Mouse (Mus musculus) adrenal gland, adult 8-10 months (tissue): ENCODE measurements around the gene Zscan4c. TPM values are rescaled to one million over a fixed set of nuclear protein-coding genes. Genes with fewer than 3 reads are reported as not detected.
"Not testable (repeated sequence)": the region's sequence is repeated elsewhere in the genome, so short reads cannot be mapped to it uniquely, and the experiment has no call there.

ENCODE experiments used
- DNase-seq: peaks from one replicate; pipeline ENCODE4 v3.0.0; 2022
- microRNA-seq, 2 experiments: library from miRNA; unstranded; fragments of <30 nt; microRNA quantifications; one replicate each; pipeline ENCODE4 v1.2.0; 2022
- total RNA-seq, 4 experiments: library from RNA; stranded (reverse); gene quantifications; 2 replicates each; pipeline ENCODE4 v1.2.4; 2022

The Zscan4c gene
- not detected for total RNA-seq

- DNase-seq, result not testable (repeated sequence)
Measured at GRCm38 (mm10) chr7:11005445-11005844, at the start of gene Zscan4c. TSS of gene Zscan4c (plus strand) at chr7:11005745.

Small RNA genes within 50 kb of the gene (microRNA-seq; reads per million reads assigned to microRNA genes)
- 0 reads per million in 2 experiments for gene Mir297-1

Other genes starting within 250 kb of the Zscan4c start
- gene Zscan4b, start 100.7 kb upstream of the Zscan4c start, total RNA-seq, result not detected
- not detected for gene Zscan4-ps1, start 63.9 kb downstream of the Zscan4c start, total RNA-seq
- gene Zscan4d, start 160.4 kb downstream of the Zscan4c start, total RNA-seq, result not detected